Mouse (Mus musculus) testis, postnatal 10 days (tissue): ENCODE data around the gene Nup188.

ENCODE experiments used
- DNase-seq: peaks from one replicate; pipeline ENCODE4 v3.0.0; 2021; ENCODE audit warnings: low spot score

The Nup188 gene

DNA sequence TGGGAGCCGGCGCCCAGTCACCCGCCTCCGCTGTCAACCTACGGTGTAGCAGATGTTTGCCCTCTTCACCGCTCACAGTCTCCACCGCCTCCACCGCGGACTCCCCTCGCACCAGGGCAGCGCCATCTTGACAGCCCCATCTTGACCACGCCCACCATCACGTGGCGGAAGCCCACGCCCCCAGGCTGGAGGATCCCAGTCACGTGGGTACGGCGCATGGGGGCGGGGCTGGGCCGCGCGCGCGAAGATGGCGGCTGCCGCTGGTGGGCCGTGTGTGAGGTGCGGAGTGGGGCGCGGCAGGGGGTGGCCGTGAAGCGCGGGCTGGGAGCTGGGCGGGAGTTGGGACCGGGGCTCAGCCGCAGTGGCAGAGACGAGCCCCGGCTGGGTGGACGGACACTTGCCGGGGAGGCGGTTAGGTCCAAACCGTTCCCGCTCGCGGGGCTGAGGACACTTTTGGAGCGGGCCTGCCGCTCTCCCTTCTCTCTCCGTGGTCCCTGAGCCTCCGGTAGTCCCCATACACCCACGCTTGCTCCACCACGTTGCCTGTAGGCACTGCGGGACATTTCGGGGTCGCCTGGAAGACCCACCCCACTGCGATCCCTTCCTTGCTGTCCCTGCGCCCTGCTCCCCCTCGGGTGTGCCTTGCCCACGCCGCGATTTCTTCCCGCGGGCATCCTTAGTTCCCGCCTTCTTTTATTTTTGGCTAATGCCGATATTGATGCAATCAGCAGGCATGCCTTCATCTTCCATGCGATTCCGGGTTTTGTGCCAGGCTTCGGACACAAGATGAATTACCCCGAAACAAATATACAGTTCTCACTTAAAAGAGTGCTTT is at the start of gene Nup188, which contains the start of gene Dolk:
Nup188 (plus strand) TSS at position 206 of the 835 bp plus-strand sequence.
Dolk (minus strand) TSS at position 143 of the 835 bp plus-strand sequence.
- peak; percentile 100 for DNase-seq

DNA sequence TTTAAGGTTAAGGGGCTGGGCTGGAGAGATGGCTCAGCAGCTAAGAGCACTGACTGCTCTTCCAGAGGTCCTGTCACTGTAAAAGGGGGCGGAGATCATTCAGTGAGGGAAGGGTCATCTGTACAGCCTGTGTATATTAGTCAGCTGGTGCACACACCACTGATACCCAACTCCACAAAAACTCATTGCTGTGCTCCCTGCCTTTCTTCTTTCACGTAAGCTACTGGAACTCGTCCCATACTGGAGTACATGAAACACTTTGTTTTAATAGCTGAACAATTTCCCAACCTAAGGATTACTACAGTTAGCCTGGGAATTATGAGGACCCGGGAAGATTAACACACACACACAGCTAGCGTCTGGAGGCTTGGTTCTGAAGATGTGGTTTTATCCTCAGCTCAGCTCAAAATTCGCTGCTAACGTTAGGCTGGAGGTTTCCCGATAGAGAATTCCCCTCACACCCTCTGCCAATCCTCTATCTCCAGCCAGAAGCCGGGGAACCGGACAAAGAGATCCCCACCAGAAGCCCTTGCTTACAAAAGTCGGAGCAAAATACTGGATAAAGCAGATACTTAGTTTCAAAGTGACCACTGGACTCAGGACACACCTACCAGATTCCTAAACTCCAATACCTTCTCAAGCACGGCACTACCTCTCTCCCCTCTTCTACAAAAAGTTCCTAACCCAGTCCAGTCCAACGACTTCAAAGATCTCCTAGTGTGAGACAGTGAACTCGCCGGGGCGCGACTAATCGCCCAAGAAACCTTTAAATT is 49.6 kb upstream of the Nup188 start:
- DNase-seq = no peak

DNA sequence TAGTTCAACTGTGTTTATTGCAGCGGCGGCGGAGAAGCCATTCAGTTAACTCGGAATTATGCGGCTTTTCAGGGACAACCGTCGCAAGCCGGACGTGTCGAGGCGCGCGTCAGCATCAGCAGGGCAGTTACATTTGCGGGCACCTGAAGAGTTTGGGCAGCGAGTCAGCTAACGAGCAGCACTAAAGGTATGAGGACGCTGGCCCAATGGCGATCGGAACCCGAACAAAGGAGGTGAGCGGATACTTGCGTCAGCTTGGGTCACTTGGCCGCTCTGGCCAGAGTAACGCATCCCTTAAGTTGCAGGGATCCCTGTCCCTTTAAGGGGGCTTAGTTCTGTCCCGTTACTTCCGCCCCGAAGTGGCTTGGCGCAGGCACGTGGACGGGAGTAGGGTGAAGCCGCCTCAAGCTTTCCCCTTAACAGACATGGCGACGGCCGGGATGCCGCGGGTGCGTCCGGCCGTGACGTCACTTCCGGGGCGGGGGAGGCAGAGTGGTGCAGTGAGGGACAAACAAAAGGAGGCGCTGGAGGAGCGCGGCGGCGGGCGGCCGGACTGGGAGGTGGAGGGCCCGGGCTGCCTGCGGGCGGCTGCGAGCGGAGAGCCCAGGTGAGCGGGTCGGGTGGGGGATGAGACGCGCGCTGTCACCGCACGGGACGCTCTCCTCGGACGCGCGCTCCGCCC is 48.9 kb upstream of the Nup188 start, which contains the start of gene Lrrc8a:
Lrrc8a (plus strand) TSS at position 517 of the 682 bp plus-strand sequence.
- peak; percentile 100 for DNase-seq

GRCm38 (mm10) chr2:30237881-30238280 is 48.3 kb upstream of the Nup188 start:
- DNase-seq = peak; percentile 82

- no peak for DNase-seq
Observed at GRCm38 (mm10) chr2:30238906-30239465, 47.2 kb upstream of the Nup188 start.

DNA sequence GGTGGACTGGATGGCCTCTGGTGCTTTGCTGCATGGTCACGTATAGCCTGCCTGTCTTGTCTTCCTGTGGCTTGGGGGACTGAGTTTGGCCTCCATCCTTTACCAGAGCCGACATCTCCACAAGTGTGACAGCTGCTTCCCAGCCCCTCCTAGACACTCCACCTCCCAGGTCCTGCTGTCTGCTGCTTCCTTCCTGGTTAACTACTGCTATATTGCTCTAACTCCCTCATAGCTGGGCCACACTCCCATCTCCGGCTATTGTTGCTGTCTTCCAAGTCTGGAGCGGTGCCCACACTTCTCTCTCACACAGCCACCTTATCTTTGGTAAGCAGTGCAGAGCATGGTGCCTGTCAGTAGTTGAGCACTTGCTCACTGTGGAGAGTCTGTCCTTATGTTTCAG is 46.4 kb upstream of the Nup188 start:
- DNase-seq = peak; percentile 71

DNA sequence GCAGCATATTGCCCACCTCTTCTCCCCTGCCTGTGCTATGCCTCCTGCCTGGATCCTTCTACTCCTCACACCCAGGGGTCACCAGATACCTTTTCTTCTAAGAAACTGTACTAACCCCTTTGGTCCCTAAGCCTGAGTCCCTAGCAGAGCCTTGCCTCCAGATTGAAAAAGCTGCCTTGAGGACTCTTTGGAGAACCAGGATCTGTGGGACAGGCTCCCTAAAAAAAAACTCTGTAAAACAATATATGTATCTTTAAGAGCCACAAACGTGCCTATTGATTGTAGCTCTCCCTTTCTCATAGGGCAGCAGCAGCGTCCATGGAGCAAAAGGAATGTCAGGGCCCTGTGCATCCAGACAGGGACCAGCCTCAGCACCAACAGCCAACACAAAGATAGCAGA is 45.9 kb upstream of the Nup188 start, which contains the start of gene Gm28035:
Gm28035 (plus strand) TSS at position 301 of the 400 bp plus-strand sequence.
- no peak for DNase-seq

DNA sequence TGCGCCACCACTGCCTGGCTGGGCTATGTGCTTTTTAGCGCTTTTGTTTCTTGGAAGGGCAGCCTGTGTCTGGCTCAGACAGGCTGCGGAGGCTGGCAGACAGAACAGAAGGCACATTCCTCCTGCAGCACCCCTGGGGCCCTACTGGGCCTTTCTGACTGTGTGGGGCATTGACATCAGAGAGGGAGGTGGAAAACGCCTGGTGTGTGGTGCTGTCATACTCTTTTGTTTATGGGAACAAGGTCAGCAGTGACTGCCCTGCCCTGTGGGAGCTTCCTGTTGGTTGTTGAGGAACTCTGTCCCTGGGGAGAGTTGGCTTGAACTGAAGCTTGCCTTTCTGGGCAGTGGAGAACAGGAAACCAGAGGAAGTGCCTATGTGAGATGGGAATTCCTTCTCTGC is 43.7 kb upstream of the Nup188 start:
- no peak for DNase-seq

DNA sequence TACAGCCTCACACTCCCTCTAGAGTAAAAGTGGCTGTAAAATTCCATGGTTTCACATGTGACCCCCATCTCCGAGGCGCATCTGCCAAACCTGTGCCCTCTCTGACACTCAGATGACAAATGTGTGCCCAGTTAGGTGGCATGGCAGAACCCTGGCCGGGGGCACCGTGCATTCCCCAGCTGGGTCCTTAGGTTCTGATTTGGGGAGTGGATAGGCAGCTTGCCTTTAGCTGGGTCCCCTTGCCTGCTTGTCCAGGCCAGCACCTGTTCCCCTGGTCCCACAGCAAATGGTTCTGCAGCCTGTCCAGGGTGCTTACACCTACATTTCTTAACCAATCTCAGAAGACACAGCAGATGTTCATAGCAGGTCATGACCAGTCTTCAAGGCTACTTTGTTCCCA is 42.8 kb upstream of the Nup188 start:
- DNase-seq = no peak

DNA sequence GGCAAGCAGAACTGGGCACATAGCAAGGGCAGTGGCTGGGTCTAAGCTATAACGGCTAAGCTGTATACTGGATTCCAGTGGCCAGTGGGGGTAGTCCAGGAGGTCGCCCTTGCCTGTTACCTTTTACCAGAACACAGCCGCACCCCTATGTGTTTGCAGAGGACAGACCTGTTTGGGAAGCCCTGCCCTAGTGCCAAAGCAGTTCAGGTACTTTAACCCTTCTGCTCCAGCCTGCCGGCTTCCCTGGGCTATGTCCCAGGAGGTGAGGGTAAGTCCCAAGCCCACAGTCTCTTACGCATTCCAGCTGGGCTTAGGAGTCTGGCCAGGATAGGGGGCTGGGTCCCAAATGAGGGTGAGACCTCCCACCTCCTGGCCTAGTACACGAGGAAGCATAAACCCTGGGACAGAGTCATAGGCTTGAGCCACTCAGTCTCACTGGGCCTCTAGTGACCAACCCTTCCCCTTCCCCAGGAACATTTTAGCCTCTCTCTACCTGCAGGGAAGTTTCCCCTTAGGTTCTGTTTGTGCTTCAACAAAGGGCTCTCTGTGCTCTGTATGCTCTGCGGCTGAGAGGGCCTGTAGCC is 41.5 kb upstream of the Nup188 start:
- DNase-seq = no peak

- no peak for DNase-seq
Observed at GRCm38 (mm10) chr2:30247036-30247435, 39.2 kb upstream of the Nup188 start.

GRCm38 (mm10) chr2:30247681-30248080 is 38.5 kb upstream of the Nup188 start:
- no peak for DNase-seq

DNA sequence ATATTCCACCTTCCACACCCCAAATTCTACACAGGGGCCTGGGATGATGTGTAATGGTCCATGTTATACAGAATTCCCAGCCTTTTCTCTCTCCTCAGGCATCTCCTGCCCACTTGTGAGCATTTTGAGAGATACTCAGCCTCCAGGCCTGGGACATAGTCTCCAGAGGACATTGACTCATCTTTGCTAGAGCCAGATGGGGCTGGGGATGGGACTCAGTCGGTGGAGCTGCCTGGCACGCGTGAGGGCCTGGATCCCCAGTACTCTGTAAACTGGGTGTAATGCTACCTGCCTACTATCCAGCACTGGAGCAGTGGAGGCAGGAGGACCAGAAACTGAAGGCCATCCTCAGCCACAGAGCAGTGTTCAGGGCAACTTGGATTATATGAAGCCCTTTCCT is 37.0 kb upstream of the Nup188 start:
- DNase-seq = no peak

GRCm38 (mm10) chr2:30250166-30251128 is 35.8 kb upstream of the Nup188 start:
- no peak for DNase-seq

- DNase-seq = peak; percentile 63
Observed at GRCm38 (mm10) chr2:30251417-30252104, 34.6 kb upstream of the Nup188 start.

GRCm38 (mm10) chr2:30252521-30252920 is 33.7 kb upstream of the Nup188 start:
- no peak for DNase-seq

DNA sequence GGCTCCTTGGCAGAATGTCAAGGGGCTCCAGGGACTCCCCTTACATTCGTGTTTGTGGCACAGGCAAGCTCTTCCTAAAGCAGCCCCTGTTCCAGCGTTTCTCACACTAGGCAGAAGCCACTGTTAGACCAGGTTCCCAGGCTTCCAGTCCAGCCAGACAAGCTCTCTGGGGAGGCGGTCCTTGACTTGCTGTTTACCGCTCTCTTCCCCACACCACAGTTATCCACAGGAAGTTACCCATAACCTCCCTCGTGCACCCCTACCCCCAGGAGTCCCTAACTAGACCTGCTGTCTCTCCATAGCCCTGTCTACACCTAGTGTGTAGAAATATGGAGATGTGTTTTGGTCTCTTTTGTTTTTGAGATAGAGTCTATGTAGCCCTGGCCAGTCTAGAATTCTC is 32.4 kb upstream of the Nup188 start:
- no peak for DNase-seq

- no peak for DNase-seq
Observed at GRCm38 (mm10) chr2:30255631-30256395, 30.4 kb upstream of the Nup188 start.
